Mouse (Mus musculus): ENCODE data around the gene Pgbd1. TPM values are rescaled to one million over a fixed set of nuclear protein-coding genes. Genes with fewer than 3 reads are reported as not detected.
A peak's percentile ranks its signal among the peaks of the same experiment; 100 is the strongest.

Gene Pgbd1
- polyA plus RNA-seq, 1 experiment from 2014 or later = 7.6 TPM

- Histone ChIP-seq H3K9ac (ENCODE audit: low read length) (no peak overlapping the region), H3K4me2 (no peak overlapping the region), H3K9me3 (ENCODE audit: control insufficient read depth, low read length) (no peaks in the 10 kb centered on the region), H3K4me1 (ENCODE audit: control insufficient read depth, insufficient read depth, low read length) (peaks cover 6% of the 10 kb centered on the region), H3K27me3 (ENCODE audit: control insufficient read depth, insufficient read depth, low read length) (no peaks in the 10 kb centered on the region; the same call in 1 of the 2 replicates), H3K27ac (ENCODE audit: low read depth, low read length) (no peak overlapping the region), H3K36me3 (ENCODE audit: control insufficient read depth, insufficient read depth, low read length) (no peaks in the 10 kb centered on the region), H3K4me3 (ENCODE audit: low read depth, low read length) (no peak overlapping the region)
- 11% methylated on average over 4 of the region's 4 CpGs for WGBS
- peak; percentile 44 for DNase-seq (ENCODE audit: low spot score, missing footprints)
- ATAC-seq (ENCODE audit: low FRiP score) = no peak
These were observed 15.5 kb upstream of the Pgbd1 start for GRCm38 (mm10) chr13:21456347-21456746.

- 80% methylated on average over 3 of the region's 3 CpGs for WGBS
- no peak overlapping the region for H3K9ac ChIP-seq (ENCODE audit: low read length)
- H3K4me1 ChIP-seq (ENCODE audit: control insufficient read depth, insufficient read depth, low read length) = peaks cover 6% of the 10 kb centered on the region
- no peak overlapping the region for H3K27ac ChIP-seq (ENCODE audit: low read depth, low read length)
- H3K27me3 ChIP-seq (ENCODE audit: control insufficient read depth, insufficient read depth, low read length) = no peaks in the 10 kb centered on the region; the same call in 1 of the 2 replicates
- ATAC-seq (ENCODE audit: low FRiP score) = no peak
- H3K9me3 ChIP-seq (ENCODE audit: control insufficient read depth, low read length) = no peaks in the 10 kb centered on the region
- no peaks in the 10 kb centered on the region for H3K36me3 ChIP-seq (ENCODE audit: control insufficient read depth, insufficient read depth, low read length)
- DNase-seq (ENCODE audit: low spot score, missing footprints) = no peak
- H3K4me2 ChIP-seq = no peak overlapping the region; the same call in 1 of the 2 replicates
- H3K4me3 ChIP-seq (ENCODE audit: low read depth, low read length) = no peak overlapping the region
These were observed 13.3 kb upstream of the Pgbd1 start for GRCm38 (mm10) chr13:21454133-21454532.

- H3K27me3 ChIP-seq (ENCODE audit: control insufficient read depth, insufficient read depth, low read length) = no peaks in the 10 kb centered on the region; the same call in 1 of the 2 replicates
- peak; percentile 98 for DNase-seq (ENCODE audit: low spot score, missing footprints)
- H3K4me2 ChIP-seq = peak within 1 kb of the TSS; percentile 78
- H3K4me1 ChIP-seq (ENCODE audit: control insufficient read depth, insufficient read depth, low read length) = peaks cover 6% of the 10 kb centered on the region
- H3K9me3 ChIP-seq (ENCODE audit: control insufficient read depth, low read length) = no peaks in the 10 kb centered on the region
- H3K27ac ChIP-seq (ENCODE audit: low read depth, low read length) = no peak within 1 kb of the TSS; the same call in 1 of the 2 replicates
- H3K4me3 ChIP-seq (ENCODE audit: low read depth, low read length) = peak within 1 kb of the TSS; percentile 75
- H3K9ac ChIP-seq (ENCODE audit: low read length) = peak within 1 kb of the TSS; percentile 87
- H3K36me3 ChIP-seq (ENCODE audit: control insufficient read depth, insufficient read depth, low read length) = no peaks in the 10 kb centered on the region
- under 1% methylated on average over 23 of the region's 23 CpGs for WGBS
- peak; percentile 94 for ATAC-seq (ENCODE audit: low FRiP score)
These were observed 12.6 kb upstream of the Pgbd1 start, which contains the start of gene Zscan26 for GRCm38 (mm10) chr13:21453449-21453848. Gene Zscan26 (minus strand): TSS chr13:21453730.

GRCm38 (mm10) chr13:21453042-21453441 lies 12.2 kb upstream of the Pgbd1 start:
- Histone ChIP-seq H3K4me1 (ENCODE audit: control insufficient read depth, insufficient read depth, low read length) (peaks cover 6% of the 10 kb centered on the region), H3K36me3 (ENCODE audit: control insufficient read depth, insufficient read depth, low read length) (no peaks in the 10 kb centered on the region), H3K27ac (ENCODE audit: low read depth, low read length) (no peak overlapping the region), H3K27me3 (ENCODE audit: control insufficient read depth, insufficient read depth, low read length) (no peaks in the 10 kb centered on the region; the same call in 1 of the 2 replicates), H3K9me3 (ENCODE audit: control insufficient read depth, low read length) (no peaks in the 10 kb centered on the region), H3K4me2 (peak overlapping the region; percentile 78), H3K4me3 (ENCODE audit: low read depth, low read length) (peak overlapping the region; percentile 75), H3K9ac (ENCODE audit: low read length) (peak overlapping the region; percentile 87)
- DNase-seq (ENCODE audit: low spot score, missing footprints) (no peak), ATAC-seq (ENCODE audit: low FRiP score) (peak; percentile 49; the same call in 1 of the 2 replicates)
- WGBS = 1% methylated on average over 13 of the region's 13 CpGs

- H3K36me3 ChIP-seq (ENCODE audit: control insufficient read depth, insufficient read depth, low read length) = peaks cover 5% of the 10 kb centered on the region
- ATAC-seq (ENCODE audit: low FRiP score) (no peak), DNase-seq (ENCODE audit: low spot score, missing footprints) (no peak)
These were observed 7.2 kb upstream of the Pgbd1 start for GRCm38 (mm10) chr13:21447856-21448614.

GRCm38 (mm10) chr13:21446796-21447195 lies 5.9 kb upstream of the Pgbd1 start:
- Histone ChIP-seq H3K4me2 (no peak overlapping the region), H3K36me3 (ENCODE audit: control insufficient read depth, insufficient read depth, low read length) (peaks cover 5% of the 10 kb centered on the region), H3K4me3 (ENCODE audit: low read depth, low read length) (no peak overlapping the region), H3K9me3 (ENCODE audit: control insufficient read depth, low read length) (no peaks in the 10 kb centered on the region), H3K4me1 (ENCODE audit: control insufficient read depth, insufficient read depth, low read length) (no peaks in the 10 kb centered on the region), H3K27ac (ENCODE audit: low read depth, low read length) (no peak overlapping the region), H3K27me3 (ENCODE audit: control insufficient read depth, insufficient read depth, low read length) (no peaks in the 10 kb centered on the region), H3K9ac (ENCODE audit: low read length) (no peak overlapping the region)
- no peak for ATAC-seq (ENCODE audit: low FRiP score)
- 92% methylated on average over 9 of the region's 9 CpGs for WGBS
- no peak for DNase-seq (ENCODE audit: low spot score, missing footprints)

More at GRCm38 (mm10) chr13:21447856-21448614, 7.2 kb upstream of the Pgbd1 start:
- H3K4me3 ChIP-seq (ENCODE audit: low read depth, low read length) = no peak overlapping the region
- no peaks in the 10 kb centered on the region for H3K9me3 ChIP-seq (ENCODE audit: control insufficient read depth, low read length)
- H3K4me2 ChIP-seq = no peak overlapping the region
- no peak overlapping the region for H3K27ac ChIP-seq (ENCODE audit: low read depth, low read length)
- H3K27me3 ChIP-seq (ENCODE audit: control insufficient read depth, insufficient read depth, low read length) = no peaks in the 10 kb centered on the region
- no peak overlapping the region for H3K9ac ChIP-seq (ENCODE audit: low read length)
- H3K4me1 ChIP-seq (ENCODE audit: control insufficient read depth, insufficient read depth, low read length) = peaks cover 6% of the 10 kb centered on the region
- WGBS = 84% methylated on average over 16 of the region's 16 CpGs

GRCm38 (mm10) chr13:21441207-21441572 lies 332 bp upstream of the Pgbd1 start:
- ATAC-seq (ENCODE audit: low FRiP score) (0 out of 2 replicates have a peak, but pooled peaks have one; percentile 25), DNase-seq (ENCODE audit: low spot score, missing footprints) (peak; percentile 89)
- no peak overlapping the region for H3K27ac ChIP-seq (ENCODE audit: low read depth, low read length)
- H3K9me3 ChIP-seq (ENCODE audit: control insufficient read depth, low read length) = no peaks in the 10 kb centered on the region
- H3K4me2 ChIP-seq = peak overlapping the region; percentile 71
- H3K27me3 ChIP-seq (ENCODE audit: control insufficient read depth, insufficient read depth, low read length) = no peaks in the 10 kb centered on the region
- peaks cover 2% of the 10 kb centered on the region; the same call in 1 of the 2 replicates for H3K36me3 ChIP-seq (ENCODE audit: control insufficient read depth, insufficient read depth, low read length)
- H3K4me3 ChIP-seq (ENCODE audit: low read depth, low read length) = peak overlapping the region; percentile 51
- H3K4me1 ChIP-seq (ENCODE audit: control insufficient read depth, insufficient read depth, low read length) = no peaks in the 10 kb centered on the region
- WGBS = 12% methylated on average over 10 of the region's 10 CpGs
- H3K9ac ChIP-seq (ENCODE audit: low read length) = peak overlapping the region; percentile 73; the same call in 1 of the 2 replicates

GRCm38 (mm10) chr13:21435476-21435875 lies 5.4 kb downstream of the Pgbd1 start:
- ATAC-seq (ENCODE audit: low FRiP score) = no peak
- DNase-seq (ENCODE audit: low spot score, missing footprints) = peak; percentile 35

GRCm38 (mm10) chr13:21427631-21428030 lies 13.2 kb downstream of the Pgbd1 start:
- Histone ChIP-seq H3K4me1 (ENCODE audit: control insufficient read depth, insufficient read depth, low read length) (no peaks in the 10 kb centered on the region), H3K4me3 (ENCODE audit: low read depth, low read length) (no peak overlapping the region), H3K9ac (ENCODE audit: low read length) (no peak overlapping the region), H3K27me3 (ENCODE audit: control insufficient read depth, insufficient read depth, low read length) (no peaks in the 10 kb centered on the region), H3K9me3 (ENCODE audit: control insufficient read depth, low read length) (no peaks in the 10 kb centered on the region), H3K27ac (ENCODE audit: low read depth, low read length) (no peak overlapping the region), H3K4me2 (no peak overlapping the region), H3K36me3 (ENCODE audit: control insufficient read depth, insufficient read depth, low read length) (no peaks in the 10 kb centered on the region)
- 97% methylated on average over 1 of the region's 1 CpGs for WGBS
- DNase-seq (ENCODE audit: low spot score, missing footprints) (no peak), ATAC-seq (ENCODE audit: low FRiP score) (no peak)

More at GRCm38 (mm10) chr13:21435476-21435875, 5.4 kb downstream of the Pgbd1 start:
- Histone ChIP-seq H3K4me2 (no peak overlapping the region), H3K4me3 (ENCODE audit: low read depth, low read length) (no peak overlapping the region), H3K9me3 (ENCODE audit: control insufficient read depth, low read length) (no peaks in the 10 kb centered on the region), H3K36me3 (ENCODE audit: control insufficient read depth, insufficient read depth, low read length) (no peaks in the 10 kb centered on the region), H3K9ac (ENCODE audit: low read length) (no peak overlapping the region), H3K4me1 (ENCODE audit: control insufficient read depth, insufficient read depth, low read length) (no peaks in the 10 kb centered on the region), H3K27ac (ENCODE audit: low read depth, low read length) (no peak overlapping the region), H3K27me3 (ENCODE audit: control insufficient read depth, insufficient read depth, low read length) (no peaks in the 10 kb centered on the region)
- 86% methylated on average over 4 of the region's 4 CpGs for WGBS
